Mouse (Mus musculus) E14TG2a.4 (cell line): ENCODE measurements around the gene Lenep.
A peak's percentile ranks its signal among the peaks of the same experiment; 100 is the strongest.

Experiments used
- H3K27me3 ChIP-seq: 2 replicates; pipeline ENCODE4 v1.6.1; 2014; ENCODE audit warnings: low read length, control low read depth; ENCODE audit not compliant: insufficient read depth
- H3K36me3 ChIP-seq: 2 replicates; pipeline ENCODE4 v1.6.1; 2014; ENCODE audit warnings: low read length, control low read depth; ENCODE audit not compliant: insufficient read depth
- H3K4me1 ChIP-seq: replicated peaks from 2 replicates; pipeline ENCODE4 v1.6.1; 2014; ENCODE audit warnings: low read depth, low read length, control low read depth
- H3K4me3 ChIP-seq: replicated peaks from 2 replicates; pipeline ENCODE4 v1.5.1; 2014; ENCODE audit warnings: mild to moderate bottlenecking, low read length
- H3K9me3 ChIP-seq: 2 replicates; pipeline ENCODE4 v1.6.1; 2014; ENCODE audit warnings: low read length, control low read depth
- CTCF ChIP-seq: conservative IDR thresholded peaks from 2 replicates; pipeline ENCODE4 v1.5.1; 2014; ENCODE audit warnings: low read length
- NANOG ChIP-seq: IDR thresholded peaks from 2 replicates; pipeline ENCODE4 v1.6.1; 2014; ENCODE audit warnings: borderline replicate concordance, low read length, mixed read lengths
- POU5F1 ChIP-seq: IDR thresholded peaks from 2 replicates; pipeline ENCODE4 v1.6.1; 2014; ENCODE audit warnings: low read length, borderline replicate concordance

Gene Lenep

GRCm38 (mm10) chr3:89382950-89383349 is 19.6 kb downstream of the Lenep start:
- no peaks in the 10 kb centered on the region for H3K9me3 ChIP-seq
- H3K4me1 ChIP-seq, result peaks cover 97% of the 10 kb centered on the region
- TF ChIP-seq NANOG (no peak), POU5F1 (no peak), CTCF (no peak)
- peak overlapping the region; percentile 39 for H3K4me3 ChIP-seq
- H3K27me3 ChIP-seq, result peaks cover 35% of the 10 kb centered on the region
- peaks cover 13% of the 10 kb centered on the region for H3K36me3 ChIP-seq

GRCm38 (mm10) chr3:89382033-89382882 is 20.3 kb downstream of the Lenep start:
- Histone ChIP-seq H3K36me3 (peaks cover 13% of the 10 kb centered on the region), H3K9me3 (no peaks in the 10 kb centered on the region), H3K4me1 (peaks cover 97% of the 10 kb centered on the region), H3K4me3 (peak overlapping the region; percentile 78), H3K27me3 (peaks cover 35% of the 10 kb centered on the region)
- TF ChIP-seq NANOG (peak; percentile 30; the same call in 1 of the 2 replicates), POU5F1 (no peak)

- H3K4me3 ChIP-seq, result peak overlapping the region; percentile 78
- no peak for TF ChIP-seq POU5F1
- no peak for TF ChIP-seq NANOG
- no peak for TF ChIP-seq CTCF
- peaks cover 97% of the 10 kb centered on the region for H3K4me1 ChIP-seq
- H3K27me3 ChIP-seq, result peaks cover 32% of the 10 kb centered on the region
- H3K9me3 ChIP-seq, result no peaks in the 10 kb centered on the region
- H3K36me3 ChIP-seq, result peaks cover 17% of the 10 kb centered on the region
Measured at GRCm38 (mm10) chr3:89381233-89381632, 21.4 kb downstream of the Lenep start.

GRCm38 (mm10) chr3:89380711-89381110 is 21.9 kb downstream of the Lenep start:
- Histone ChIP-seq H3K9me3 (no peaks in the 10 kb centered on the region), H3K4me1 (peaks cover 94% of the 10 kb centered on the region), H3K4me3 (peak overlapping the region; percentile 78), H3K36me3 (peaks cover 18% of the 10 kb centered on the region), H3K27me3 (peaks cover 28% of the 10 kb centered on the region)
- TF ChIP-seq NANOG, result no peak
- TF ChIP-seq CTCF, result no peak
- no peak for TF ChIP-seq POU5F1

- peaks cover 24% of the 10 kb centered on the region for H3K27me3 ChIP-seq
- H3K4me3 ChIP-seq, result peak overlapping the region; percentile 78
- no peak for TF ChIP-seq POU5F1
- no peak for TF ChIP-seq CTCF
- TF ChIP-seq NANOG, result no peak
- peaks cover 18% of the 10 kb centered on the region for H3K36me3 ChIP-seq
- peaks cover 90% of the 10 kb centered on the region for H3K4me1 ChIP-seq
- no peaks in the 10 kb centered on the region for H3K9me3 ChIP-seq
Measured at GRCm38 (mm10) chr3:89380291-89380690, 22.3 kb downstream of the Lenep start.

DNA sequence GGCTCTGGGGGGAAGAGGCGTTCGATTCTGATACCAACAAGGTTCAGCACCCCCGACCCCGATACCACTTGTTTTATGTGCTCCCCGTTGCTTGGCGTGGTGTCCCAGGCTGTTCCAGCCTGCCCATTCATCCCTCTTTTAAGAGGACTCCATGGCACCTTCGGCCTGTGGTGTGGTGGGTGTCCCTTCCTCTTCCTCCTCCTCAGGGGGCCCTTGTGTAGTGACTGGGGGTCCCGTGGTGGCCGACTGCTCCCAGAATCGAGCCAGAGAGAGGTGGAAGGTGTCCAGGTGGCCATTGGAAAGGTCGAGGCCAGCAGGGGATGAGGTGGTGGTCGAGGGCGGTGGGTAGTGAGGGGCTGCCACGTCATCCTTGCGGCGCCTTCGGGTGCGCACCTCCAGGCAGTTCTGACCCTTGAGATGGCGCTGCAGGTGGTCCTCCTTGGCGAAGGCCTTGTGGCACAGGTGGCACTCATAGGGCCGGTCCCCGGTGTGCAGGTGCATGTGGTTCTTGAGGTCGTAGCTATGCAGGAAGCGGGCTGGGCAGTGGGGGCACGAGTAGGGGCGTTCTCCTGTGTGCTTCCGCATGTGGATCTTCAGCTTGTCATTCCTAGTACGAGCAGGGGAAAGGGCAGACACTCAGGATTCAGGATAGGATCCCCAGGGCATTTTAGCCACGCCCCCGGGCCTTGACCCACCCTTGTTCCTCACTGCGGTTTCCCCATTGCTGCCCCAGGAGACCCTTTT is 23.0 kb downstream of the Lenep start:
- peak overlapping the region; percentile 78 for H3K4me3 ChIP-seq
- H3K36me3 ChIP-seq, result peaks cover 18% of the 10 kb centered on the region
- TF ChIP-seq POU5F1 (no peak), CTCF (no peak), NANOG (no peak)
- H3K27me3 ChIP-seq, result peaks cover 22% of the 10 kb centered on the region
- peaks cover 90% of the 10 kb centered on the region for H3K4me1 ChIP-seq
- no peaks in the 10 kb centered on the region for H3K9me3 ChIP-seq

- Histone ChIP-seq H3K9me3 (no peaks in the 10 kb centered on the region), H3K27me3 (peaks cover 22% of the 10 kb centered on the region), H3K4me3 (peak overlapping the region; percentile 78), H3K4me1 (peaks cover 90% of the 10 kb centered on the region), H3K36me3 (peaks cover 18% of the 10 kb centered on the region)
- TF ChIP-seq NANOG, result no peak
- peak; percentile 87 for TF ChIP-seq CTCF
Measured at GRCm38 (mm10) chr3:89378394-89379067, 24.1 kb downstream of the Lenep start.

DNA sequence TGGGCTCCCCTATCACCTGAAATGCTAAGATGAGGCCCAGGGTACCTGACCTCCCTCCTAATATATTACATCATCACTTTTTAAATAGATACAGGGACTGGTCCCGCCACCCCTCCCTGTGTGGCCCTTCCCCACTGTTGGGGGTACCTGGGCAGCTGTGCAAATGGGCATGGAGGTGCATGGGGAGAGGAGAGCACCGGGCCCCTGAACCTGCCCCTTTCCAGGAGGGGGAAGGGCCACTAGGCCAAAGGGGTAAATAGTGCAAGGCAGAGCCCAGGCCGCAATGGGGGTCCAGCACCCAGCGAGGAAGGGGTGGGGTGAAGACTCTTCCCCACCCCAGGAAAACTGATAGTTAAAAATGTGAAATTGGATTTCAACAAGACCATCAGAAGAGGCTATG is 24.8 kb downstream of the Lenep start:
- TF ChIP-seq NANOG (no peak), POU5F1 (no peak), CTCF (no peak)
- Histone ChIP-seq H3K9me3 (no peaks in the 10 kb centered on the region), H3K4me3 (peak overlapping the region; percentile 78), H3K27me3 (peaks cover 22% of the 10 kb centered on the region), H3K36me3 (peaks cover 18% of the 10 kb centered on the region), H3K4me1 (peaks cover 90% of the 10 kb centered on the region)
